Mouse (Mus musculus): Measurements from ENCODE around the gene Hdac7.

- TF ChIP-seq POLR2A (IDR thresholded peaks at IDR 0.05; ENCODE audit: insufficient read depth, low read length) (no peak), EP300 (IDR thresholded peaks at IDR 0.05; ENCODE audit: insufficient read depth, low read depth, low read length) (no peak), CTCF (IDR thresholded peaks at IDR 0.05; ENCODE audit: low read depth, low read length) (no peak)
These were observed 96.0 kb downstream of the Hdac7 start for GRCm38 (mm10) chr15:97748309-97748708.
